Mouse (Mus musculus) heart, embryonic 12.5 days (tissue): ENCODE data around the gene Tarbp1. TPM values are rescaled to one million over a fixed set of nuclear protein-coding genes. Genes with fewer than 3 reads are reported as not detected.

Source experiments
- ATAC-seq: fragments of 200-750 bp; cut with Nextera tagmentation; 2 replicates; pipeline ENCODE4 v1.8.0; 2017; ENCODE audit warnings: moderate TSS enrichment, moderate library complexity; ENCODE audit not compliant: insufficient number of reproducible peaks, low FRiP score
- H3K27ac ChIP-seq: fragments of 300-500 bp; sonication (generic); 2 replicates; pipeline ENCODE4 v1.5.1; 2016; ENCODE audit warnings: mild to moderate bottlenecking, moderate library complexity; ENCODE audit not compliant: poor library complexity, severe bottlenecking
- H3K27me3 ChIP-seq: fragments of 300-500 bp; sonication (generic); replicated peaks from 2 replicates; pipeline ENCODE4 v1.6.1; 2016; ENCODE audit warnings: mild to moderate bottlenecking, moderate library complexity
- H3K36me3 ChIP-seq: fragments of 300-500 bp; sonication (generic); 2 replicates; pipeline ENCODE4 v1.6.1; 2016; ENCODE audit warnings: mild to moderate bottlenecking, moderate library complexity
- H3K4me1 ChIP-seq: fragments of 300-500 bp; sonication (generic); replicated peaks from 2 replicates; pipeline ENCODE4 v1.6.1; 2016; ENCODE audit warnings: mild to moderate bottlenecking
- H3K4me2 ChIP-seq: fragments of 300-500 bp; sonication (generic); 2 replicates; pipeline ENCODE4 v1.6.1; 2016; ENCODE audit warnings: mild to moderate bottlenecking, moderate library complexity
- H3K4me3 ChIP-seq: fragments of 300-500 bp; sonication (generic); 2 replicates; pipeline ENCODE4 v1.5.1; 2016; ENCODE audit warnings: mild to moderate bottlenecking
- H3K9ac ChIP-seq: fragments of 300-500 bp; sonication (generic); 2 replicates; pipeline ENCODE4 v1.6.1; 2016; ENCODE audit warnings: mild to moderate bottlenecking, moderate library complexity
- H3K9me3 ChIP-seq: fragments of 300-500 bp; sonication (generic); replicated peaks from 2 replicates; pipeline ENCODE4 v1.6.1; 2016; ENCODE audit warnings: mild to moderate bottlenecking, moderate library complexity
- WGBS: fragments of 180-500 bp; shearing (Covaris S2); methylation state at CpG from one replicate; pipeline ENCODE4 v1.1.7; 2016; 5-methylcytosine and 5-hydroxymethylcytosine counted together
- polyA plus RNA-seq: library from polyadenylated mRNA; unstranded; fragments of >200 nt; fragmentation: Nextera tagmentation; extraction: Ambion mirVana; gene quantifications from 2 replicates; pipeline ENCODE4 v1.2.1, GENCODE M21; 2016

Tarbp1 gene
- polyA plus RNA-seq, 1 experiment from 2014 or later: 2.4 TPM

DNA sequence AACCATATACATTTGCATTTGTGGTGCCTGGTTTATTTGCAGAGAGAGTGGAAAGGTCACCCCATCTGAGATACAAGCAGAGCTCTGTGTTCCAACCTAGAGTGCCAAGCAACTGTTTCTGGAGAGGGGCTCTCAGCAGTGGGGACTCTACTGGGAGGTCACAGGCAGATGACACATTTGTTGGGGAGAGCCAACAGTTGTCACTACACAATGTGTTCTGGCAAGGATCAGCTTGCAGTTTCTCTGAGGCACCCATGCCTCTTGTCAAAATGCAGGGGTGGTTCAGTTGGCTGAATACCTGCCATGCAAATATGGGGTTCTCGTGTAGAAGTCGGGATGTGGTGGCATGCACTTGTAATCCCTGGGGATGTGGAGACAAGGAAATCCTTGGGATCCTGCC, 33.4 kb upstream of the Tarbp1 start:
- Histone ChIP-seq H3K27ac (no peak overlapping the region), H3K4me1 (no peaks in the 10 kb centered on the region), H3K9ac (no peak overlapping the region), H3K27me3 (no peaks in the 10 kb centered on the region), H3K4me2 (no peak overlapping the region), H3K9me3 (peaks cover 5% of the 10 kb centered on the region; the same call in 1 of the 2 replicates), H3K36me3 (no peaks in the 10 kb centered on the region), H3K4me3 (no peak overlapping the region)
- no peak for ATAC-seq
- WGBS: 75% methylated on average over 2 of the region's 2 CpGs

DNA sequence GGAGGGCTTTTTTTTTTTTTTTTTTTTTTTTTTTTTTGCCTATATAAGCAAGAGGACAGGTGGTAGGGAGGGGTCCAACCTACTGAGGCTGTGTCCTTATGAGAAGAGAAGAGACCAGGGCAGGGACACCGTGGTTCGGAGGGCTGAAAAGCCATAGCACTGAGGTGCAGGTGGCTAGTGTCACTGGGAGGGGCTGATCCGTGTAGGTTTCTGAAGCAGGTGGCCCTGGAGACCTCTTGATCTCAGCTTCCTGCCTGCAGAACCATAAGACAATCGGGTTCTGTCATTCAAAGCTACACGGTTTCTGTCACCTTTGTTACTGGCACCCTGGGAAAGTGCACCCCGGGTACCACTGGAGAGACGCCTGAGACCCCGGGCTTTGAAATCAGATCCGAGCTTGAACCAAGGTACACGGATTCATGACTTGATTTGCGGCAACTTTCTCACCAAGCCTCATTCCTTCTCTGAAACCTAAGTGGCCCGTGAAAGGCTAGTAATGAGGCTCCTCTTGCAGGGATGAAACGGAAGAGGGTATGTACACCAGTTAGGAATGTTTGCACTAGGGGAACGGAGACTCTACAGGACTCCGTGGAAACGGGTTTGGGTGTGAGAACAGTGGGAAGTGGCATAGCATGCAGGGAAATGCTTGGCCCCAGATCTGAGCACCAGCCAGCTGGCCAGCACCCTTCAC, 29.8 kb upstream of the Tarbp1 start:
- H3K9me3 ChIP-seq: peaks cover 5% of the 10 kb centered on the region; the same call in 1 of the 2 replicates
- no peak overlapping the region for H3K4me2 ChIP-seq
- WGBS: 85% methylated on average over 16 of the region's 16 CpGs
- H3K4me1 ChIP-seq: peaks cover 7% of the 10 kb centered on the region
- no peak for ATAC-seq
- no peak overlapping the region for H3K27ac ChIP-seq
- no peak overlapping the region for H3K4me3 ChIP-seq
- H3K36me3 ChIP-seq: no peaks in the 10 kb centered on the region
- H3K9ac ChIP-seq: no peak overlapping the region
- no peaks in the 10 kb centered on the region for H3K27me3 ChIP-seq

DNA sequence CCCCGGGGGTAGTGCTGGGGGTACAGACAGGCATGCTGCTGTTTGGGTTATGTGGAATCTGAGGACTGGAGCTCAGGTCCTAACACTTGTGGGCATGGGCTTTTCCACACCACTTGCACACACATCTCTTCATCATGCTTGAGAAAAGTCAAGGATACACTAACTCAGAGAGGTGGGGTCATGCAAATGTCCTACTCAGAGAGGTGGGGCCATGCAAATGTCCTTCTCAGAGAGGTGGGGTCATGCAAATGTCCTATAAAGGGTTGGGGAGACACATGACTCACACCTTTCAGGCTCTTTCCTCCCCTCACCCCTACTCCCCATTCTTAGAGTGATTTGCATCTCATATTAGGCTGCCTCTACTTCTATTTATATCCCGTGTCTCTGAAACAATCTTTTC, 27.9 kb upstream of the Tarbp1 start:
- H3K27ac ChIP-seq: no peak overlapping the region
- H3K4me1 ChIP-seq: peaks cover 16% of the 10 kb centered on the region
- 47% methylated on average over 2 of the region's 2 CpGs for WGBS
- H3K27me3 ChIP-seq: no peaks in the 10 kb centered on the region
- peaks cover 5% of the 10 kb centered on the region; the same call in 1 of the 2 replicates for H3K9me3 ChIP-seq
- H3K4me3 ChIP-seq: no peak overlapping the region
- ATAC-seq: no peak
- H3K4me2 ChIP-seq: no peak overlapping the region
- H3K36me3 ChIP-seq: no peaks in the 10 kb centered on the region
- H3K9ac ChIP-seq: no peak overlapping the region

DNA sequence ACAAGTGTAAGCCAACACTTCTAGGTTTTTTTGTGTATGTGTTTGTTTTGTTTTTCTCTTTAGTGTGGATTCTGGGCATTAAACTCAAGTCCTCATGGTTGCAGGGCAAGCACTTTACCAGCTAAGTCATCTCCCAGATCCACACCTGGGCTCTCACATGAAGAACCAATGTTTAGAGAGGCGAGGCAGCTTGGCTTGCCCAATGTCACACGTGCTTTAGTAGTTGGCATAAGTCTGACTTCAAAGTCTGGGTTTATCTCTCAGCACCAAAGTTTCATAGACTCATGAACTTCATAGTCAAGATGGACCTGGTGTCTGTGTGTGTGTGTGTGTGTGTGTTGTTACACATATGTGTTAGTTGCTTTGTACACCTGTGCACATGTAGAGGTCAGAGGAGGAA, 24.5 kb upstream of the Tarbp1 start:
- no peaks in the 10 kb centered on the region for H3K9me3 ChIP-seq
- WGBS: 91% methylated on average over 2 of the region's 2 CpGs
- peaks cover 25% of the 10 kb centered on the region for H3K4me1 ChIP-seq
- no peak overlapping the region for H3K27ac ChIP-seq
- ATAC-seq: no peak
- H3K36me3 ChIP-seq: no peaks in the 10 kb centered on the region
- no peaks in the 10 kb centered on the region for H3K27me3 ChIP-seq
- no peak overlapping the region for H3K4me2 ChIP-seq
- H3K9ac ChIP-seq: no peak overlapping the region
- no peak overlapping the region for H3K4me3 ChIP-seq

DNA sequence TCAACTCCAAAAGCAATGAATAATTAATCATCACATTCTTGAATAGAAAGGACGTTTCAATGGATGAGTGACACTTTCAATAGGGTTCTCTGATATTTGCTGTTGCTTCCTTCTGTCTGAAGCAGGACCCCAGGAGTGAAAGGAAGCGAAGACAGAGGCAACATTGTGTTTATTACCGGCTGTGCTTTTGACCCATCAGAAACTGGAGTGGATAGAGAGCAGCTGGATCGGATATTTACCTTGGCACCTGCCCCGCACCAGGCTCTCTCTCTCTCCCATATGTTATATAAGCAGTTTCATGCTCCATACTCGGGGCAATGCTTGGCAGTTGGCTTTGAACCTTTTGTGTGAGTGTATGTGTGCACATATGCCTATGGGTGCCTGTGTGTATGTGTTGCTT, 23.6 kb upstream of the Tarbp1 start:
- no peak overlapping the region; the same call in 1 of the 2 replicates for H3K4me2 ChIP-seq
- no peak overlapping the region for H3K9ac ChIP-seq
- no peak for ATAC-seq
- no peaks in the 10 kb centered on the region for H3K9me3 ChIP-seq
- WGBS: 60% methylated on average over 6 of the region's 6 CpGs
- H3K27ac ChIP-seq: no peak overlapping the region
- H3K27me3 ChIP-seq: no peaks in the 10 kb centered on the region
- peaks cover 25% of the 10 kb centered on the region for H3K4me1 ChIP-seq
- H3K36me3 ChIP-seq: no peaks in the 10 kb centered on the region
- no peak overlapping the region for H3K4me3 ChIP-seq

DNA sequence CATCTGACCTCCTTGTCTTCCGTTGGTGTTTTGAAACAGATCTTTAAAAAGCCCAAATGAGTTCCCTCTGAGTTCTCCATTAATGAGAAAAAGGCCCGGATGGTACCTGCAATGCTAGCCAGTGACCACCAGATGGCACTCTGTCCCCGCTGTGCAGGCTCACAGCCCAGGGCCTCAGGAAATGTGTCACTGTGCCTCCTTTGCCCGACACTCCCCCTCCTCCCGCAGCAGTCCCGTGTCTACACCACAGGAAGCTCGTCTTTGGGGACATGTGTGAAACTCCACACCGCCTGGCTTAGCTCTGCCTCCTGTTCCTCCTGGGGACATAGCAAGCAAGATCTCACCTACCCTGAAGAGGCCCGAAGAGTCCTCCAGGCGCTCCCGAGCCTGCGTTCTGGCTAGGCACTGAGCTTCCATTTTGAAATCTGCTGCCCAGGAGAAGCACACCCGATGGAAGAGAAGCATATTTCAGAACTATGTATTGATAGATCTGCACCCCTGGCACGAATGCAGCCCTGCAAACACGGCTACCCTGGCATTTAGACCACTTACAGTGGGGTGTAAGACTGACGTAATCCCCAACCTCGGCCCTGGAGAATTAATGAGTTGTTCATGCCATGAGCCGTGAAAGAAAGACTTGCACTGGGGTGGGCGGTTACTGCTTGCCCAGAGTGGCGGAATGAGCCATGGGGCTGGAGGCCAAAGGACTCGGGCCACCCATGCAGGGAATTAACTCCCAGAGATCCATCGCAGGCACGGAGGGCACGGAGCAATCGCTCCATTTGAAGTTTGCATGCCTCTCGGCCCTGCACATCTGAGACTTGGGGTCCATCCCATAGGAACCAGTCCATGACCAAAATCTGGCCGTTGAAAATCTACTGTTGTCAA, 22.9 kb upstream of the Tarbp1 start:
- peak; percentile 87 for ATAC-seq
- WGBS: 31% methylated on average over 27 of the region's 27 CpGs

DNA sequence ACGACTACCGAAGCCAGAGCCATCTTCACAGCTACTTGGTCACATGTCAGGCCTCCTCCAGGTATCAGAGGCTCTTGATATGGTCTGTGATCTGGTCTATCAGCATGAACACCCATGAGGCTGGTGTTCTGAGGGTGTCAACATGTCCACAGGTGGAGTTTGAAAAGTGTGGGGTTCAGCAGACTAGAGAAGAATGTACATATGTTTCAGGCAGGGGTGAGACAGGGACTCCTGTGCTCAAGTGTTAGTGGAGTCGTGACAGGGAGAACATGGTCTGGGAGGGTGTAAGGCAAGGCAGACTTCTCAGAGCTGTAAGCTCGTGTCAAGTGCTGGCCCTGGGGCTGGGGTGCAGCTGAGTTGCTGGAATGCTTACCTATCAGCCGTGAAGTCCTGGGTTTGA, 22.1 kb upstream of the Tarbp1 start:
- H3K27ac ChIP-seq: no peak overlapping the region
- no peaks in the 10 kb centered on the region for H3K27me3 ChIP-seq
- WGBS: 58% methylated on average over 5 of the region's 5 CpGs
- H3K4me1 ChIP-seq: peaks cover 18% of the 10 kb centered on the region
- no peak for ATAC-seq
- H3K36me3 ChIP-seq: no peaks in the 10 kb centered on the region
- no peaks in the 10 kb centered on the region for H3K9me3 ChIP-seq
- peak overlapping the region; percentile 31; the same call in 1 of the 2 replicates for H3K9ac ChIP-seq
- no peak overlapping the region for H3K4me3 ChIP-seq
- H3K4me2 ChIP-seq: no peak overlapping the region

More for the DNA sequence above, 22.9 kb upstream of the Tarbp1 start:
- Histone ChIP-seq H3K9me3 (no peaks in the 10 kb centered on the region), H3K36me3 (no peaks in the 10 kb centered on the region), H3K4me1 (peaks cover 21% of the 10 kb centered on the region), H3K27me3 (no peaks in the 10 kb centered on the region), H3K4me2 (peak overlapping the region; percentile 67), H3K4me3 (peak overlapping the region; percentile 36), H3K9ac (peak overlapping the region; percentile 67; the same call in 1 of the 2 replicates), H3K27ac (peak overlapping the region; percentile 78)

DNA sequence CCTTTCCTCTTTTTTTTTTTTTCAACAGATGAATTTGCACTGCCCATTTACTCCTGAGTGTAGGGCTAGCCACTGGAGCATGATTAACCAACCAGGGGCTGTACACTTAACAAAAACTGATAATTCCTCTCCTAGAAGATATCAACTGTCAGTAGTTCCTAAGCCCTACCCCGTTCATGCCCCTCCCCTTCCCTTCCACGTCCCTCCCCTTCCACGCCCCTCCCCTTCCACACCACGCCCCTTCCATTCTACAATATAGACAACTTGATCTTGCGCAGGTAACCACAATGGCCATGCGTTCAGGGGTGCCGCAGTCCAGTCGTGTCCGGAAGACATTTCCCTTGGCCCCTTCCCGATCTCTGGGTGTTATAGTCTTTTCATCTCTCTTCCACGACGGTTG, 20.6 kb upstream of the Tarbp1 start:
- H3K27me3 ChIP-seq: no peaks in the 10 kb centered on the region
- no peak for ATAC-seq
- H3K4me1 ChIP-seq: peaks cover 18% of the 10 kb centered on the region
- no peaks in the 10 kb centered on the region for H3K9me3 ChIP-seq
- H3K4me3 ChIP-seq: no peak overlapping the region
- H3K27ac ChIP-seq: no peak overlapping the region
- H3K4me2 ChIP-seq: no peak overlapping the region
- H3K9ac ChIP-seq: no peak overlapping the region
- WGBS: 79% methylated on average over 12 of the region's 12 CpGs
- no peaks in the 10 kb centered on the region for H3K36me3 ChIP-seq

DNA sequence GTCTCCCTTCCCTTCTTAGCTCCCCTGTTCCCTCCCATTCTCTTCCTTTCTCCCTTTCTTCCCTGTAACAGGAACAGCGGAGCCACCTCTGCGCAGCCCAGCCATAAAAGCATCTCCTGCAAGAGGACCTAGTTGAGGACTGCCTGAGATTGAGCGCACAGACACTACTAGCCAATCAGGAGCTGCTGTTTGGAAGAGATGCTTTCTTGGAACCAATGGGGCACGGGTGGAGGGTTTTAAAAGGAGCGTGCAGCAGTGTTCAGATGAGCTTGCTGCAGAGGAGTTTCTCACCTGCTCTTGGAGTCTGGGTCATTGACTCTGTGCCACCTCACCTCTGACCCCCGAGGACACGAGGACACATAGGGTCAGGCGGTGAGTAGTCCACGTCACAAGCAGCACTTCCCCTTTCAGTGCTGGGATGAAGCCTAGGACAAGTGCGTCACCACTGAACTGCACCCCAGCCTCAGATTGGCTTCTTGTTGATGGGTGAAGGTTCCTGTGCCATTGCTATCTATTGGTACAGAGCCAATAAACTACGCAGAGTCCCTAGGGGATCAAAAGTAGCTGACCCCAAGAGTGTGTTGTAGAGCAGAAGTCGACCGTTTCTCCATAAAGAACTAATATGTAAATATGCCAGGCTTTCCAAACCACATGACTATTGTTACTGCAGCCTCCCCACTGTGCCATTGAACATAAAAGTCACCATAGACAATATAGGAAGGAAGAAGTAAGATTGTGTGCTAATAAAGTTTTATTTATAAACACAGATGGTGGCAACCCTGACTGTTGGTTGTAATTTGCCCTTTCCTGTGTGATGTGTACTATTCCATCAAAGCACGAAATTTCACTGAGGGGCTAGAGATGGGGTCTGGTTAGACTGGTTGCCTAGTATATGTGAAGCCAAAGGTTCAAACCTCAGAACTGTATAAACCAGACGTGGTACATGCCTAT, 19.6 kb upstream of the Tarbp1 start:
- no peak overlapping the region for H3K4me2 ChIP-seq
- H3K4me3 ChIP-seq: no peak overlapping the region
- H3K27ac ChIP-seq: no peak overlapping the region
- no peaks in the 10 kb centered on the region for H3K36me3 ChIP-seq
- H3K27me3 ChIP-seq: no peaks in the 10 kb centered on the region
- no peaks in the 10 kb centered on the region for H3K9me3 ChIP-seq
- peaks cover 18% of the 10 kb centered on the region for H3K4me1 ChIP-seq
- WGBS: 74% methylated on average over 15 of the region's 15 CpGs
- H3K9ac ChIP-seq: no peak overlapping the region
- no peak for ATAC-seq

DNA sequence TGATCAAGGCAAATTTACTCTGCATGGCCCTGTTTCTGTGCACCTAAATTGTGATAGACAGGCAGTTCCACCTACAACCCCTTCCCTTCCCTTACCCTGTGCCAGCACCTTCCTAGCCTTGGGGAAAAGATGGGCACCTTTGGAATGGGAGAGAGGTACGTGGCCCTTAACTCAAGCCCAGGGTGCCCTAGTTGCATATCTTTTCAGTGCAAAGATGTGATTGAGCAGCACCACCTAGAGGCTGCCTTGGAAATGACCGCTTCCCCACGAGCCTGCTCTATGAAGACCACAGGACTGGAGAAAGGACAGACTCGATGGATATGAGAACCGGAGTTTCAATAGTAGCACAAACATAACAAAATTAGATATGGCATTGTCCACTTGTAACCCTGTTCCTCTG, 8.1 kb upstream of the Tarbp1 start:
- Histone ChIP-seq H3K4me1 (0 out of 2 replicates have a peak, but pooled peaks cover 5% of the 10 kb centered on the region), H3K9me3 (no peaks in the 10 kb centered on the region), H3K27me3 (peaks cover 14% of the 10 kb centered on the region), H3K4me3 (no peak overlapping the region), H3K4me2 (no peak overlapping the region), H3K36me3 (no peaks in the 10 kb centered on the region), H3K9ac (0 out of 2 replicates have a peak overlapping the region, but pooled peaks have one; percentile 25), H3K27ac (no peak overlapping the region)
- WGBS: 11% methylated on average over 5 of the region's 5 CpGs
- ATAC-seq: no peak
